Mouse (Mus musculus) C2C12 (cell line): ENCODE measurements around the gene Nr2e3.

Experiments
- CTCF ChIP-seq: IDR thresholded peaks from one replicate; pipeline ENCODE4 v1.5.1; 2011; ENCODE audit not compliant: control insufficient read depth, insufficient read depth, insufficient read length
- FOSL1 ChIP-seq: IDR thresholded peaks from one replicate; pipeline ENCODE4 v1.8.0; 2011; ENCODE audit warnings: mild to moderate bottlenecking, low read length; ENCODE audit not compliant: poor library complexity, insufficient read depth, severe bottlenecking
- MAX ChIP-seq: IDR thresholded peaks from one replicate; pipeline ENCODE4 v1.6.1; 2011; ENCODE audit warnings: mild to moderate bottlenecking, control low read depth
- MYOD1 ChIP-seq: IDR thresholded peaks from one replicate; pipeline ENCODE4 v1.6.1; 2011; ENCODE audit warnings: low read depth; ENCODE audit not compliant: control insufficient read depth, insufficient read length
- MYOG ChIP-seq: IDR thresholded peaks from one replicate; pipeline ENCODE4 v1.6.1; 2011; ENCODE audit not compliant: control insufficient read depth, insufficient read length; ENCODE audit errors: extremely low read depth
- USF1 ChIP-seq: IDR thresholded peaks from one replicate; pipeline ENCODE4 v1.6.1; 2011; ENCODE audit warnings: low read depth, mild to moderate bottlenecking, control low read depth, moderate library complexity

DNA sequence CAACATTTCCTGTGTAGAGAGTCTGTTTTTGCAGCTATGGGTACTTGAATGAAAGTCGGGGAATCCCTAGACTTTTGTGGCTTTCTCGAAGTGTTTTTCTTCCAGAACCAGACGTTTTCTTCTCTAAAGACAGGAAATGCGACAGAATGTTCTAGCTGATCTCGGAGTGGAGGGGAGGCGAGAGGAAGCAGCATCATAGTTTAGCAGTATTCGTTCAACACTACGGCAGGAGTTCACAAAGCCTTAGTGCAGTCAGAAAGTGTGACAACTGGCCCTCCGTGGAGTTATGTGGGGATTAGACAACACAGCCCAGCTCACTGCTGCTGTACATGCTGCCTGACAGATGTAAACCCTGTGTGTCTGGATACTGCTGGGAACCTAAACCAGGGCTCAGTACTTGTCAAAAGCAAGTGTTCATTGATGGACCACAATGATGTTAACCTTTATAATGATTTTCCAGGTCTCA lies 18.5 kb downstream of the Nr2e3 start:
- TF ChIP-seq CTCF (no peak), MAX (no peak), MYOG (no peak), USF1 (no peak), MYOD1 (no peak), FOSL1 (no peak)
